Mouse (Mus musculus): ENCODE data around the gene Vinac1.

The Vinac1 gene

GRCm38 (mm10) chr2:129047811-129048210 is at the start of gene Vinac1:
Gene Vinac1 (minus strand): TSS chr2:129048172.
- DNase-seq = peak in 1 of 2 experiments; percentile 27

GRCm38 (mm10) chr2:129093926-129094724 is 46.2 kb upstream of the Vinac1 start:
- no peak for DNase-seq

GRCm38 (mm10) chr2:129092810-129093209 is 44.8 kb upstream of the Vinac1 start:
- DNase-seq = no peak

GRCm38 (mm10) chr2:129090370-129090769 is 42.4 kb upstream of the Vinac1 start:
- no peak for DNase-seq

DNA sequence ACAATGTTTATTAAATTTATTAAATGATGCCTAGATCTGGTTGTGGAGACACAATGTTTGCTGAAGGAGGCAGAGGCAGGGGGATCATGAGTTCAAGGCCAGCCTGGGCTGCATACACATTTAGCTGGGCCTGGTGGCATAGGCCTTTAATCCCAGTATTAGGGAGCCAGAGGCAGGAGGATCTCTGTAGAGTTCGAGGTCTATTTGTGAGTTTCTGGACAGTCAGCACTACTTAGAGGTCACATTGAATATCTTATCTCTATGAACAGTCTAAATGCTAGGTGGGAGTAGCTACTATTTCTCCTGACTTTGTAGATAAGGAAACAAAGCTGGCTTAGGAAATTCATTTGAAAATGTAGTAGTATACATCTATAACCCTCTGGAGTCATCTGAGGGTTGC is 39.5 kb upstream of the Vinac1 start:
- no peak for DNase-seq

DNA sequence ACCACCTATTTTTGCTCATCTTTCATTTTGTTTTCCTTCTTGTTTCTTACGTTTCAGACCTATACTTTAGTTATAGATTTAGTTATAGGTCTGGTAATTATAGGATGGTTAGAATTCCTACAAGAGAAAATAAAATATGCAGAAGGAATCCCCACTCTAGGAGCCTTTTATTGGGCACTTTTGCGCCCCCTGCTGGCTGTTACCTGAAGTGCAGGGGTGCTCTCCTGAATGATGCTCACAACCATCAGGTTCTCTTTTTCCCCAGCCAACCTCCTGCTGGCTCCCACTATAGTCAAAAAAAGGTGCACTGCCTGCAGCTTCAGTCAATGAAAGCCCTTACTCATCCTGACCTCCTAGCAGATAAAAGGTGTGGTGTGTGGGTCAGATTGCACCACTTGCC is 37.0 kb upstream of the Vinac1 start:
- peak; percentile 47 to 67 for DNase-seq

GRCm38 (mm10) chr2:129083514-129083913 is 35.5 kb upstream of the Vinac1 start:
- DNase-seq = no peak

GRCm38 (mm10) chr2:129081097-129081496 is 33.1 kb upstream of the Vinac1 start:
- peak in 1 of 2 experiments; percentile 33 for DNase-seq

DNA sequence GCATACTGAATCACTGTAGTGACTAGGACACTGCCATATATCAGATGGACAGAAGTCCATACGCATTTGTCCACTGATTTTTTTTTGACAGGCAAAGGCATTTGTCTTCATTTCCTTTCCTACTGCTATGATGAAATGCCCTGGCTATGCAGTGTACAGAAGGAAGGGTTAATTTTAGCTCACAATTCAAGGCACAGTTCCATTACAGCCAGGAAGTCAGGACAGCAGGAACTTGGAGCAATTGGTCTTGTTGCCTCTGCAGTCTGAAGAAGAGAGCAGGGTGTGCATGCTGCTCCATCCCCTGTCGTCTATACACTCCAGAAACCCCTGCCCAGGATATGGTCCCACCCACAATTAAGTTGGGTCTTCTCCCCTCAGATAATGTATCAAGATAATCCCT is 31.2 kb upstream of the Vinac1 start:
- DNase-seq = no peak

- peak in 1 of 2 experiments; percentile 43 for DNase-seq
These were observed 30.3 kb upstream of the Vinac1 start for GRCm38 (mm10) chr2:129078313-129078712.

DNA sequence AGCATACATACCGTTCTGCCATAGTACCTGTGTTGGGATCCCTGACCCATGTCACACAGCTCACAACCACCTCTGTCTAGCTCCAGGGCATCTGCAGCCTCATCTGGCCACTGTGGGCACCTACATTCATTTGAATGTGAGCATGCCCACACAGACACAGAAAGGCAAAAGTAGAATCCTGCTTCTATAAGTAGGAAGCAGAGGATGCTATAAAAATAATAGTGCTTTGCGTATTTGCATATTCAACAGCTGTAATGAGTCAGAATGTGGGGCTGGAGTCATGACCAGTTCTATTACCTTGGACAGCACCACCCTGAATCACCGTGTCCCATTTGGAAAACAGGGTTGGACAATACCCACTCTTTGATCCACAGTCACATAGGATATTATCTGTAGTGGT is 22.3 kb upstream of the Vinac1 start:
- DNase-seq = no peak

DNA sequence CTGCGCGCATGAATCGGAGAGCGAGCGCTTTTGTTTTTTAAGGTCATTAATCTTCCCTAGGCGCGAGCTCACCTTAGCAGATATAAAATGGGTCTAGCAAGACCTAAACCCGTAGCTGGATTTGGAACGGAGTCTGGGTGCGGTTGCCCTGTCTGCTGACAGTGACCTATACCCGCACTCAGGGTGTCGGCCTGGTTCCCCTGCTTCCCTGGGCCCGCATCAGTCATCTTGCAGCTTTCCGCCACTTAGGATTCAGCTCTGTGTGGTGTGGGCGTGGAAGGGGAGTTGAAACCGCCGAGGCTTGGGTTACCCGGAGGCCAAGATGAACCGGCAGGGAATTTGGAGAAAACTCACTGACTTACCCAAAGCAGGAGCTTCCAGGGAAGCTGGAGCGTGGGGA is 18.4 kb upstream of the Vinac1 start:
- DNase-seq = peak; percentile 60 to 67

- peak; percentile 88 to 93 for DNase-seq
These were observed 17.7 kb upstream of the Vinac1 start, which contains the start of gene Ttl for GRCm38 (mm10) chr2:129065437-129066282. Gene Ttl (plus strand): TSS chr2:129065942.

DNA sequence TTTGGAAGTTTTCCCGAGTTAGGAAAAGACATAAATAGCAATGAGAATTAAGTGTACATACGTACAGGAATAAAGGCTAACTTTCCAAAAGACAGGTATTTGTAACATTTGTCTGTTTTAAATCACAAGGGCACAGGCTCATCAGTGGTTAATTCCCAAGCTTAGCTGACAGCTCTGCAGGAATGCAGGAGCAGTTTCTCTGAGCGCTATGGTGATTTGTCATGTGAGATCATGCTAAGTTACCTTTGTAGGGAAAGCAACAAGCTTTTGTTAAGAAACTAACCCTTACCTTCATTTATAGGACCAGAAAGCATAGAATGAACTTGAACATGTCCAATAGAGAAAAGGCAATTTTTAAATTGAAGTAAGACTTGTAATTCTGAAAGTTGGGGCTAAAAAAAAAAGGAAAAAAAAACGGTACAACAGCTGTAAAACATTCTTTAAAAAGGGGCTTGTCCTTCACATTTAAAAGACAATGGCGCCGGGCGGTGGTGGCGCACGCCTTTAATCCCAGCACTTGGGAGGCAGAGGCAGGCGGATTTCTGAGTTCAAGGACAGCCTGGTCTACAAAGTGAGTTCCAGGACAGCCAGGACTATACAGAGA is 13.6 kb upstream of the Vinac1 start:
- no peak for DNase-seq

- DNase-seq = no peak
These were observed 10.0 kb upstream of the Vinac1 start for GRCm38 (mm10) chr2:129057920-129058361.

- DNase-seq = no peak
These were observed 9.3 kb upstream of the Vinac1 start for GRCm38 (mm10) chr2:129057256-129057655.

DNA sequence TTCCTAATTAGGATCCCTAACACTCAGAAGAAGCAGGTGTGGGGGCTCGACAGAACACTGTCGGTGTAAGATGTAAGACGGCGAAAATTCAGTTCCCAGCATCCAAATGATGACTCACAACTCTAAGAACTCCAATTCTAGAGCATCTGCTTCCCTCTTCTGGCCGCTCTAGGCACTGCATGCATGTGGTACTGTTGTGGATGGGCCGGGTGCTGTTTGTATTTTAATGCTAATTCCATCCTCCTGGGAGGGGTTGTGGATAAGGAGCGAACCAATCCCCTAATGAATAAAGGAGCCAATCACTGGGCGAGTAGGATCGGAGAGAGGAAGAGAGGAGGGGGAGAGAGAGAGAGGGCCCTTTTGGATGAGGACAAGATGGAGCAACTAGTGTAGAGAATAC is 8.6 kb upstream of the Vinac1 start:
- DNase-seq = peak in 1 of 2 experiments; percentile 45

- no peak for DNase-seq
These were observed 7.8 kb upstream of the Vinac1 start for GRCm38 (mm10) chr2:129055741-129056140.

DNA sequence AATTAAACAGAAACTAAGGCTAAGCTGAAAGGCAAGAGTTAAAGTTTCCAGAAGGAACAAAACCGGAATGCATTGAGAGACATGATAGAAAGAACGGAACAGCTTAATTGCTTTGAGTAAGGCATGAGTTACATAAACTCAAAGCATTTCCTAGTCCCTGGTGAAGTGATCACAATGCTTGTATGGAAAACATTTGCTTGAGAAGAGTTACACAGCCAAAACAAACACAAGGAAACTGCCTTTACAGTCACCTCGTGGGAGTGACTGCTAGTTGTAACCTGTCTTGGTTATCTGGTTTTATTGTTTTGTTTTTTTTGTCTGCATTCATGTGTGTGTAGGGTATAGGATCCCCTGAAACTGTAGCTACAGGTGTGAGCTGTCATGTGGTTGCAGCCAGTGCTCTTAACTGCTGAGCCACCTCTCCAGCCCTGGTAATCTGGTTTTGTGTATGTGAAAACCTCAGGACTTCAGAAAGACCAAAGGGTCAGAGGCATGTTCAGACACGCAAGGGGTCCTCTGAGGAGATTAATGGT is 4.5 kb upstream of the Vinac1 start:
- DNase-seq = no peak

GRCm38 (mm10) chr2:129046846-129047196 is 1.2 kb downstream of the Vinac1 start:
- DNase-seq = no peak

- DNase-seq = no peak
These were observed 1.7 kb downstream of the Vinac1 start for GRCm38 (mm10) chr2:129046172-129046845.

- peak in 1 of 2 experiments; percentile 33 for DNase-seq
These were observed 7.4 kb downstream of the Vinac1 start for GRCm38 (mm10) chr2:129040567-129040966.
